Mouse (Mus musculus) granulocyte monocyte progenitor cell, adult 5-6 weeks (primary cell): Measurements from ENCODE around the gene Nme7. TPM values are rescaled to one million over a fixed set of nuclear protein-coding genes. Genes with fewer than 3 reads are reported as not detected.
A peak's percentile ranks its signal among the peaks of the same experiment; 100 is the strongest.

Experiments used
- ATAC-seq: replicated peaks from 2 replicates; pipeline ENCODE4 v1.8.0; 2016; ENCODE audit warnings: mild to moderate bottlenecking, moderate TSS enrichment, inconsistent platforms; ENCODE audit not compliant: poor library complexity, severe bottlenecking
- total RNA-seq, 2 experiments: library from RNA; stranded (forward) in 1 of 2; stranded (reverse) in 1 of 2; fragments of 200-712, 200-1000 nt in 1 of 2; fragments of >200 nt in 1 of 2; fragmentation: Nextera tagmentation in 1 of 2; gene quantifications; 2 replicates each; pipeline ENCODE4 v1.2.3; 2014 to 2017

Gene Nme7
- total RNA-seq, 2 experiments from 2014 or later: 13.1 to 43.2 TPM

GRCm38 (mm10) chr1:164455614-164456013 lies 151.7 kb downstream of the Nme7 start:
- ATAC-seq: no peak

DNA sequence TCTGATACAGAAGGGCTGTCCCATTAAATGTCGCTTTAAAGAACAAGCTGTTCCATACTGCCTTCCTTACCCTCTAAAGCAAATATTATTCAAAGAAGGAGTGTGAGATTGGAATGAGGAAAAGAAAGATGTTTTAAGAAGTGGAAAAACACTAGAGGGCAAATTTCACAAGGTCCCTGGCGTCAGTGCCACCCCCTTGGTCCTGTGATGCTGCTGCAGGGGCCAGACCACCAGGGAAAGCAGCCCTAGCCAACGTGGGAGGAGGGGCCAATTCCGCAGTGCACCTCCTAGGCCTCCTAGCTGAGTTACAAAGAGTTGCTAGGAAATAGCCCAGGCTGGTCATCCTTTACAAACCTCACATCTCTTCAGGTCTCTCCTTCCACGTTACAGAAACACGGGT lies 152.1 kb downstream of the Nme7 start:
- ATAC-seq: no peak

DNA sequence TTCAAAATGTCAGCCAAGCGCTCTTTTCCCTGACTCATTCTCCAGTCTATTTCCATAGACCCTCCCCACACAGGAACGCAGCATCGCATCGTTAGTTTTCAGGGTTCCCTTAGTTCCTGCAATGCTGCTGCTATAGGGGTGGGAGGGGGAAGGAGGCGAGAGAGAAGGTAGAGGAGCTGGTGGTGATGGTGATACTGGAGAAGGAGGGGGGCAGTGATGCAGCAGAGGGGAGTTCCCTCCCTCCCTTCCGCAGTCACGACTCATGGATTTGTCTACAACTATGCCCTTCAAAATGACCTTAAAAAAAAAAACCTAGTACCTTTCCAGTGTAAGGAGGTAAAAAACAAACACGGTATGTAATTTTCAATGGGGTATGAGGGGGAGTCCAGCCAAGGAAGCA lies 152.8 kb downstream of the Nme7 start:
- ATAC-seq: no peak

GRCm38 (mm10) chr1:164457531-164458244 lies 153.8 kb downstream of the Nme7 start:
- 0 out of 2 replicates have a peak, but pooled peaks have one; percentile 2 for ATAC-seq

DNA sequence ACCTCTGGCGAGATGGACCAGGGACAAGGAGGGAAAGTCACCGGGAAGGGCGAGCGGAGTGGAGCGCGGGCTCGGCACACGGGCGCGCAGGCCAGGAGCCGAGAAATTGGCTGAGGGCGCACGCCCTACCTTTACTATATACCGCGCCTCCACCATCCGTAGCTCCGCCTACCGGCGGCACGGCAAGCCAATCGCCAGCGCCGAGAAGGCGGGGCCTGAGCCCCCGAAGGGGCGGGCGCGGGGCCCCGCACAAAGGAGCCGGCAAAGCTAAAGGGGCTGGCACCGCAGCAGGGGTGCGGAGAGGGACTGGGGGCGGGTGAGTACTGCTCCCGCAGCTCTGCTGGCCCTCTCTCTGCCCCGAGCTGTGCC lies 154.3 kb downstream of the Nme7 start, which contains the start of gene Atp1b1:
Gene Atp1b1, minus strand, starts transcription at position 111 of the 369 bp plus-strand sequence.
- peak; percentile 73 for ATAC-seq

DNA sequence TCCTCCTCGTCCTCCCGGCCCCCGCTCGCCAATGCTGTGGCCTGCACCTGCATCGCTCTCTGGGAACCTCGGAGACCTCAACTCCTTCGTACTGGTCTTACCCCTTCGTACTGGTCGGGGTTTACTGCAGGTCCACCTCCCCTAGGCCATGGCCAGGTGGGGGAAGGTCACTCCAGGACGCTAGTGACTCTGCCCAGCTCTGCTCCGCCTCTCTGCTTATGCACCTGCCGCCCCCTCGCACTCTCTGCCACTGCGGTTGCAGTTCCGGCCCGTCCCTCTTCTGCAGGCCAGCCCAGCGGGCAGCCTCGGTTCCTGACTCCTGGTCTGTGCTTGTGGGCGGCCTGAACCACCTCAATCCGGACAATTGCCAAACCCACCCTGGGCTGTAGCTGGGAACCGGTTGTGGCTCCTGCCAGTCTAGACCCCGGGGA lies 154.7 kb downstream of the Nme7 start:
- peak; percentile 59 for ATAC-seq

GRCm38 (mm10) chr1:164459127-164459905 lies 155.4 kb downstream of the Nme7 start:
- ATAC-seq: 0 out of 2 replicates have a peak, but pooled peaks have one; percentile 10

DNA sequence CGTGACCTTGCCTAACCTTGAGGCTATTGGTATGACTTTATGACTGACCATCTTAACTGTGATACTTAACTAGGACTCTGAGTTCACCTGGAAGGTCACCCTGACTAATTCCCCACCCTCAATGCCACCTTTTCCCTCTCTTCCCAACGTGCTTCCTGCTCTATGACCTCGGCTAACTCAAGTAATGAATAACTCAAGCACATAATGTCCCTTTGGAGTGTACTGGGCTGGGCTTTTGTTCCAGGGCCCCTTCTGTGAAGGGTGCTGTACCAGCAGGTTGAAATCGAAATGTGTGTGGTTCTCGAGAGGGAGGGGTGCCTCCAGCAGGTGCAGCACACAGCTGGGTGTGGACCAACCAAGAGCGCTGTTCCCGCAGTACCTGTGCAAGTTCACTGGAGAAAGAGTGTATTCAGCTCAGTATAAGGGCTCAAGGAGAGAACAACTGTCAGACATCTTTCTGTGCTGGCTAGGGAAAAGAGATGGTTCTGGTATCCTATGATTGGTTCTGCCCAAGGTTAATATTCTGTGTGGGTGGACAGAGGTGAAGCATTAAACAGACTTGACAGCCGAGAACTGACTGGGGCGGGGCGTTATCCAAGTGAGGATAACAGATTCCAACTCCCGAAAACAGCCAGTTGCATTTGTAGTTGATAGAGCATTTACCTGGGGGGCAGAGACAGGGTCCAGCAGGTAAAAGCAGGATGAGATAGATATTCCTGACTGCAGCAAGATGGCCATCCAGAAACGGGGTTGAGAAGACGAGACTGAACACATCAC lies 157.2 kb downstream of the Nme7 start:
- no peak for ATAC-seq

- no peak for ATAC-seq
These were observed 157.8 kb downstream of the Nme7 start for GRCm38 (mm10) chr1:164461726-164462125.

DNA sequence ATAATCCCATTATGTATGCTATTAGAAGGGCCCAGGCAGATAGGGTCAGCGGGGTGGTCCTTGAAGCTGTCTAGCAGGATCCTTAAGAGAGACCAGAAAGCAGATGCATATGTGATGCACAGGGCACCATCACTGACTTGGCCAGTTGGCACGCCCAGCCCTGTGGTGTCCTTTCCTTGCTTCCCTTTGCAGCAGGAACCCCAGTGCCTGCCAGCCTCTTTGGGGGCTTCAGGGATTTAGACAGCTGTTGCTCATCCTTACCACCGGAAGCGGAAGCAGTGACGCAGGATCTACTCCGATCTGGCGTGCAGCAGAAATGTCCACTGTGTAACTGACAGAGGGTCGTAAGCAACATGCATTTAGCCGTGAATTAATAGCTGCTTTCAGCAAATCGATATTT lies 163.5 kb downstream of the Nme7 start:
- no peak for ATAC-seq

- no peak for ATAC-seq
These were observed 164.4 kb downstream of the Nme7 start for GRCm38 (mm10) chr1:164468329-164468728.

- no peak for ATAC-seq
These were observed 167.1 kb downstream of the Nme7 start for GRCm38 (mm10) chr1:164470985-164471384.

DNA sequence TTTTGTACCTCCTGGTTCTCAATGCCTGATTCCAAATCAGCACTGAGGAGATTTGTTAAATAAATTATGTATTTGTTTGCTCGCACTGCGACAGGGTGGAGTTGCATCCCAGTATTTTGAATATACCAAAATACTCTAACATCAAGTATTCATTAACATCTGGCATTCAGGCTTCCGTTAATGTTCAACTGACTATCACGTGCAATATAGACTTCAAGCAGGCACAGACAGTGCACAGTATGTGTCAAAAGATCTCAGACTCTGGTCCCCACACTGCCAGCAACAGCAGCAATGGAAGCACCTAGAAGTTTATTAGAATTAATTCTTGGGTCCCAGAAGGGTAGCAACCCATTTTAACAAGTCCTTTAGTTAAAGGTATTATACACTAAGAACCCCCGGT lies 167.7 kb downstream of the Nme7 start:
- ATAC-seq: no peak

- no peak for ATAC-seq
These were observed 169.5 kb downstream of the Nme7 start for GRCm38 (mm10) chr1:164473398-164473797.

DNA sequence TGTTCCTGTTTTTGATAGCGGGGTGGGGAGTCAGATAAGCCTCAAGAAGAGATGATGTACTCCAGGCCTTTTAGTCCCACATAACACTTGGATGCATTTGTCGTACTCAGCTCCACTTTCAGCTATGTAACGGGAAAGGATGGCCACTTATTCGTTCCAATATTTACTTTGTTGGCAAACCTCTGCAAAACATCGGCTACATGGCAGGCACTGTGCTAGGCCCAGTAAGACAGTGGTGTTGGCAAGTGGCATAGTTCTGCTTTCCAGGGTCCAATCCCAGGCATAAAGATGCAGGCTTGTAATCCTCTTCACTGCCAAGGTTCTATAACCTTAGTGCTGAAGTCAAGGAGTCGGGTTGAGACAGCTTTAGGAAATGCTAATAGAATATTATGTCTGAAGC lies 170.4 kb downstream of the Nme7 start:
- ATAC-seq: no peak

DNA sequence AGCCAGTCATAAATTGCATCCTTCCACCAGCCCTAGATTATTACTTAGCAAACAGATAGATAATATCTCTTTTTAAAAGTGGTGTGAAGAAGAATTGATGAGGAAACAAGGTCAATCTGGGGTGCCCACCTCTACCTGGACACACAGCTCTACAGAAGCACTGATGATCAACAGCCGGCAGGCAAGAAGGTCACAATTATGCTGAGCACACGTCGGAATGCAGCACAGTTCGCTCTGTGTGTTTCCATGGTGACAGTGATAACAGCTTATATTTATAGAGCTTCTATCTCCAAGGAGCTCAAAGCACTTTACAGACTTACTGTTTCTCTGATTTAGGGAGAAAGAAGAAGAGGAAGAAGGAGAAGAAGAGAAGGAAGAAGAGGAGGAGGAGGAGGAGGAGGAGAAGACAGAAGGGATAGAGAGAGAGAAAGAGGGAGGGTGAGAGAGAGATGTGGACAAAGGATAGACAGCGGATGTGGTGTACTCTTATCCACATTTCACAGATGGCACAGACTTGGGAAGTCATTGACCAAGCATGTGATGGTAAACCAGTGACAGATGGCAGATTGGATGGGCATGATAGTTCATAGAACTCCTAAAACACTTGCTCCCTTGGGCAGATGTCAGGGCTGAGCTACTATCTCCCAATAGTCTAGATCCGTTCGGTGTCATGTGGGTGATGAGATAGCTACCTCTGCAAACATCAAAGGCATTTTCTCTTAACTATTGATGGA lies 171.0 kb downstream of the Nme7 start:
- ATAC-seq: no peak

- no peak for ATAC-seq
These were observed 172.0 kb downstream of the Nme7 start for GRCm38 (mm10) chr1:164475895-164476294.

DNA sequence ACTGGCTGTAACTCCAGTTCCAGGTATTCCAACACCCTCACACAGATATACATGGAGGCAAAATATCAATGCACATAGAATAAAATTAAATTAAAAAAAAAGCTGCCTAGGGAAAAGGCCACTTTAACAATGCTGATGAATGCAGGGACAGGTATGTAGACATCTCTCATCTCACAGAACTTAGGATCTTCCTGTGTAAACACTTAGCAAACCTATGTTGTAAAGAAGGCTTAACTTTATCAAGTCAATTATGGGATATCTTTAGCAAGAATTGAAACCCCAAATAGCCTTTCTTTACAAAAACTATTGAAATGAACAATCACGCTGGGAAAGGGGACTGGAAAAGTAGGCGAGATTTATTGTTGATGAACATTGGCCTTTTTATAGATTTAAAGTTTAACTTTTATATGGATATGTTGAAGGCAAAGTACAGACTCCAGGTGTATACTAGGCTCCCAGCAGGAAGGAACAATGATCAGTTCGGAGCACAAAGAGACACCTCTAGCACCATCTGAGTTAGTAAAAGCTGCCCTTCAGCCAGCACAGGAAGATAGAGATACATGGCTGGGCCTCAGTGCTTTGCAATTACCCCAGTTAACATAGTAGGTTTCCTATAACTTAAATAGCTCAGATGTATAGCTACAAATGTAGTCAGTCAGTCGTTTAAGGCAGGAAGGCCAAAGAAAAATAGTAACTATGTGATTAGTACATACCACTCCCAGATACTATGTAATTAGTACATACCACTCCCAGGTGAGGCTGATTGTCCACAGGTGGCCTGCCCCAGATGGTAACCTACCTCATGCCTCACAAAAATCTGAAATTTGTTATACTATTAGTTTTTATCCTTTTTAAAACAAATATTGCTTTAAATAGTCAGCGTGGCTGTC lies 177.1 kb downstream of the Nme7 start:
- no peak for ATAC-seq

DNA sequence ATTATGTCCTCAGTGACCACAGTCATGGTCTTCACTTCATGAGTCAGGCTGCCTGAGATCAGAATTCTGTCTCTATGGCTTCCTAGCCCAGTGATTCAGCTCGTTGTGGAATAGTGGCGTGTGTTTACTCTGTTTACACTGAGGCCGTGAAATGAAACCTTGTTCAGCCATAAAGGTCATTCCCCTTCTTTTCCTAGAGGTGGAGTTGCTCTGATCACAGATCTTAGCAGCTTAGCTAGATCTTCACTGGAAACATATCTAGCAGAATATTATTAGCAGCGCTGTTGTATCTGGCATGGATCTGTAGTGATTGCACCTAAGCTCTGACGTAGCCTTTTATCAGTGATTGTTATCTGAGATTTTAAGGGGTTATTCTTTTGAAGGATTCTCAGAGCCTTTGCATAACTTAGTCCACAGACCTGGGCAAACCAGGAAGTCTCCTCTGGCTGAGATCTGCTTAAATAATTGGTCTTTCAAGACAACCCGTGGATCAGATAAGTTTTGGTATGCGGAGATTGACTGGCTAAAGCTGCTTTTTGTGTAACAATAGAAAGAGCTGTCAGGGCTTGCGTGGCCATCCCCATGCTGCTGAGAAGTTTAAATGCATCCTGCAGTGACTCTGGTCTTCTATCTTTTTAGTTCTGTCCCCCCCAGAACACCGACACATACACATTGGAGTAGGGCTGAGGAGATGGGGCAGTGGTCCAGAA lies 177.9 kb downstream of the Nme7 start:
- no peak for ATAC-seq
